Mouse (Mus musculus): ENCODE measurements at regions not wholly inside any gene's neighbourhood (a gene's known extent, or its start where the extent isn't known, plus 50 kb on each side); places are given as distances from the start of the nearest gene placed in this dataset.
A peak's percentile ranks its signal among the peaks of the same experiment; 100 is the strongest.

DNA sequence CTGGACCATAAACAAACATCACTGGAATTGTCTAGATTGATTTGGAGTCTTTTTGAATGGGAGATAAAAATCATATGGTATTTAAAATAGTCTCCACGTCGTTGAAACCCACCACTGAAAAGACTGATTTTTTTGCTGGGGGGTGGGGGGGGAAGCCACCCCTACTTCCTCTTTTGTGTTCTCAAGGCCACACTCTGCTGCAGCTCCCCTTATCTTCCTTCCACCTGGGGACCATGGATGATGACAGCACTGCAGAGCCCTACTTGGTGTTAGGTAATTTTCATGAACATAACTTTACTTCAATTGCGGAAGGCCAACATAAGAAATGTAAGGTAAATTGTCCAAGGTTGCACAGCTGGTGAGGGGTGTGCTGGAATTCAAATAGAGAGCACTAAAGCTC is 232.4 kb upstream of the Vrk2 start:
- H3K4me2 ChIP-seq (replicated peaks) = no peak overlapping the region
- no peak overlapping the region for H3K9ac ChIP-seq (replicated peaks)
- no peak for ATAC-seq
- no peak overlapping the region for H3K27ac ChIP-seq
- H3K27me3 ChIP-seq = no peaks in the 10 kb centered on the region
- H3K4me1 ChIP-seq (replicated peaks) = no peaks in the 10 kb centered on the region
- 93% methylated on average over 3 of the region's 3 CpGs for WGBS
- H3K36me3 ChIP-seq = no peaks in the 10 kb centered on the region
- no peak overlapping the region for H3K4me3 ChIP-seq (replicated peaks)
- H3K9me3 ChIP-seq = no peaks in the 10 kb centered on the region

GRCm38 (mm10) chr11:26824080-26824727 is 230.4 kb upstream of the Vrk2 start:
- Histone ChIP-seq H3K4me1 (replicated peaks) (no peaks in the 10 kb centered on the region), H3K27ac (no peak overlapping the region), H3K27me3 (no peaks in the 10 kb centered on the region), H3K4me3 (replicated peaks) (no peak overlapping the region), H3K4me2 (replicated peaks) (no peak overlapping the region), H3K9ac (replicated peaks) (no peak overlapping the region), H3K36me3 (no peaks in the 10 kb centered on the region), H3K9me3 (no peaks in the 10 kb centered on the region)
- WGBS = 90% methylated on average over 8 of the region's 8 CpGs
- ATAC-seq = no peak

GRCm38 (mm10) chr11:26821091-26821490 is 227.3 kb upstream of the Vrk2 start:
- Histone ChIP-seq H3K4me1 (replicated peaks) (no peaks in the 10 kb centered on the region), H3K36me3 (no peaks in the 10 kb centered on the region), H3K4me3 (replicated peaks) (no peak overlapping the region), H3K9ac (replicated peaks) (no peak overlapping the region), H3K4me2 (replicated peaks) (no peak overlapping the region), H3K27ac (no peak overlapping the region), H3K27me3 (no peaks in the 10 kb centered on the region), H3K9me3 (no peaks in the 10 kb centered on the region)
- WGBS = 78% methylated on average over 1 of the region's 1 CpGs
- no peak for ATAC-seq

GRCm38 (mm10) chr11:26817316-26817715 is 223.5 kb upstream of the Vrk2 start:
- H3K4me1 ChIP-seq (replicated peaks) = no peaks in the 10 kb centered on the region
- H3K36me3 ChIP-seq = no peaks in the 10 kb centered on the region
- H3K27me3 ChIP-seq = no peaks in the 10 kb centered on the region
- no peak overlapping the region for H3K4me2 ChIP-seq (replicated peaks)
- H3K27ac ChIP-seq = no peak overlapping the region
- ATAC-seq = no peak
- H3K4me3 ChIP-seq (replicated peaks) = no peak overlapping the region
- H3K9ac ChIP-seq (replicated peaks) = no peak overlapping the region
- H3K9me3 ChIP-seq = no peaks in the 10 kb centered on the region

DNA sequence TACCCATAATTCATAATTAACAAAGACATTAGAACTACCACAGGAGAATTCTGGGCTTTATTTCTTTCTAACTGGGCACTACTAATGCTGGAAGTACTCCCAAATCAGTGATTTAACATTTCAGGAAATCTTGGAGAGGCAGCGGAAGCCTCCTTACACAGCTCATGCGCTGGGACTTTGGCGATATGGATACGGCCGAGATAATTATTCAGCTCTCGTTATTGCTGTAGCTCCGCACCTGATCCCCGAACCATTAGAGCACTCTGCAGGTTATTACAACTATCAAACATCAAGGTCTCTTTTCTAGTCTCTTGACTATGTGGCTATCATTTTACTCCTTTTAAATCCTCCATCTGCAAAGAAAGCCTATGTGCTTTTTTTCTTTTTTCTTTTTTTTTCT is 221.3 kb upstream of the Vrk2 start:
- no peaks in the 10 kb centered on the region for H3K36me3 ChIP-seq
- peak overlapping the region; percentile 63 for H3K27ac ChIP-seq
- H3K9me3 ChIP-seq = no peaks in the 10 kb centered on the region
- no peaks in the 10 kb centered on the region for H3K4me1 ChIP-seq (replicated peaks)
- H3K9ac ChIP-seq (replicated peaks) = no peak overlapping the region
- H3K4me2 ChIP-seq (replicated peaks) = peak overlapping the region; percentile 23
- WGBS = 58% methylated on average over 8 of the region's 8 CpGs
- peak; percentile 91 for ATAC-seq
- H3K4me3 ChIP-seq (replicated peaks) = 0 out of 2 replicates have a peak overlapping the region, but pooled peaks have one; percentile 7
- no peaks in the 10 kb centered on the region for H3K27me3 ChIP-seq

DNA sequence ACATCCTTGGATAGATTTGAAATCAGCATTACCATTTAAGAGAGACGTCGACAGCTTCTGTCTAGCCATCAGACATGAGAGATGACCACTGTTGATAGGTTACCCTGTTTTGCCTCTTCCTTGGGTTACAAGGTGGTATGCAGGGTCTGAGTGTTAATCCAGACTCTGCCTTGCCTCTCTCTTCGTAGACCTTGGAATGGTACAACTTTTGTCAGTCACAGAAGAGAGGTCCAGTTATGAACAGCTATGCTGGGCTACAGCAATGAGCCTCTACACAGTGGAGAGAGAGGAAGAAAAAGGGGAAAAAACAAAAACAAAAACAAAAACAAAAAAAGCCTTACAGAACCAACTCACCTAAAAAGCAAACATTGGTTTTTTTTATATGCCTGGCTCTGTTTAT is 220.8 kb upstream of the Vrk2 start:
- H3K4me1 ChIP-seq (replicated peaks) = no peaks in the 10 kb centered on the region
- 86% methylated on average over 3 of the region's 3 CpGs for WGBS
- H3K27me3 ChIP-seq = no peaks in the 10 kb centered on the region
- H3K4me2 ChIP-seq (replicated peaks) = no peak overlapping the region; the same call in 1 of the 2 replicates
- no peaks in the 10 kb centered on the region for H3K9me3 ChIP-seq
- H3K36me3 ChIP-seq = no peaks in the 10 kb centered on the region
- H3K9ac ChIP-seq (replicated peaks) = no peak overlapping the region
- peak overlapping the region; percentile 63; the same call in 1 of the 2 replicates for H3K27ac ChIP-seq
- H3K4me3 ChIP-seq (replicated peaks) = no peak overlapping the region
- no peak for ATAC-seq

DNA sequence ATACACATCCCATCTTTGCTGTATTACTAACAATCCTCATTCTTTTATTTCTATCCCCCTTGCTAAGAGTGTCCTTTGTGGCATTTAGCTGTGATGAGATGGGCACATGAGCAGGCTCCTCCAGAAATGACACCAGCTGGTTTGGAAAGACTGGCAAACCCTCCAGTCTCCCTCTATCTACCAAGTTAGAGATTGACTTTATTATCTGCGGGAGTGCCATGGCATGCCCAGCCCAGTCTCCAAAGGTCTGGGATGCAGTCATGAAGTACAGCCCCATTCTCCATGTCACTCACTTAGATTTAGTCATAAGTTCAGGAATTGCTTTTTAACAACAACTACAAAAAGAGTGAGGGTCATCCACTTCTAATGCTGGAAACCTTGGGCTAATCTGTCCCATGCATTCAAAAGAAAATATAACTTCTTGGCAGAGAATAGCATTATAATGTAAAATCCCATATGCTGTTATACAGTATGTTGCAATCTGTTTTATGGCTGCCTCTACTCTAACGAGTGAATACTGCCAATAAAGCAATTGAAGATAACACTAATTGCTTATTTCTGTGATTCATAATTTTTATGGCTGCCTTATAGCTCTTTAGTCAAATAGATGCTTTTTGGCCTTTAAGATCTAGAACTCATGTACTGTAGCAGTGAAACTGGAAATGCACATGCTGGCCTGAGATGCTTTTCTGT is 208.6 kb upstream of the Vrk2 start:
- no peak overlapping the region for H3K9ac ChIP-seq (replicated peaks)
- peaks cover 11% of the 10 kb centered on the region for H3K4me1 ChIP-seq (replicated peaks)
- H3K4me3 ChIP-seq (replicated peaks) = no peak overlapping the region
- H3K27ac ChIP-seq = no peak overlapping the region
- ATAC-seq = no peak
- WGBS = 91% methylated on average over 2 of the region's 2 CpGs
- no peak overlapping the region for H3K4me2 ChIP-seq (replicated peaks)
- H3K36me3 ChIP-seq = no peaks in the 10 kb centered on the region
- H3K27me3 ChIP-seq = no peaks in the 10 kb centered on the region
- H3K9me3 ChIP-seq = no peaks in the 10 kb centered on the region

- ATAC-seq = no peak
- Histone ChIP-seq H3K27me3 (no peaks in the 10 kb centered on the region), H3K4me1 (replicated peaks) (no peaks in the 10 kb centered on the region), H3K9me3 (no peaks in the 10 kb centered on the region), H3K9ac (replicated peaks) (no peak overlapping the region), H3K36me3 (no peaks in the 10 kb centered on the region), H3K4me2 (replicated peaks) (no peak overlapping the region), H3K27ac (no peak overlapping the region), H3K4me3 (replicated peaks) (no peak overlapping the region)
- WGBS = 51% methylated on average over 2 of the region's 2 CpGs
These were observed 206.5 kb upstream of the Vrk2 start for GRCm38 (mm10) chr11:26800296-26800695.

GRCm38 (mm10) chr11:26794629-26794966 is 200.8 kb upstream of the Vrk2 start:
- no peaks in the 10 kb centered on the region for H3K4me1 ChIP-seq (replicated peaks)
- no peak overlapping the region for H3K9ac ChIP-seq (replicated peaks)
- 88% methylated on average over 3 of the region's 3 CpGs for WGBS
- no peaks in the 10 kb centered on the region for H3K36me3 ChIP-seq
- no peaks in the 10 kb centered on the region for H3K27me3 ChIP-seq
- no peak overlapping the region for H3K4me3 ChIP-seq (replicated peaks)
- no peak overlapping the region for H3K27ac ChIP-seq
- no peak overlapping the region for H3K4me2 ChIP-seq (replicated peaks)
- ATAC-seq = 0 out of 2 replicates have a peak, but pooled peaks have one; percentile 3
- H3K9me3 ChIP-seq = no peaks in the 10 kb centered on the region

DNA sequence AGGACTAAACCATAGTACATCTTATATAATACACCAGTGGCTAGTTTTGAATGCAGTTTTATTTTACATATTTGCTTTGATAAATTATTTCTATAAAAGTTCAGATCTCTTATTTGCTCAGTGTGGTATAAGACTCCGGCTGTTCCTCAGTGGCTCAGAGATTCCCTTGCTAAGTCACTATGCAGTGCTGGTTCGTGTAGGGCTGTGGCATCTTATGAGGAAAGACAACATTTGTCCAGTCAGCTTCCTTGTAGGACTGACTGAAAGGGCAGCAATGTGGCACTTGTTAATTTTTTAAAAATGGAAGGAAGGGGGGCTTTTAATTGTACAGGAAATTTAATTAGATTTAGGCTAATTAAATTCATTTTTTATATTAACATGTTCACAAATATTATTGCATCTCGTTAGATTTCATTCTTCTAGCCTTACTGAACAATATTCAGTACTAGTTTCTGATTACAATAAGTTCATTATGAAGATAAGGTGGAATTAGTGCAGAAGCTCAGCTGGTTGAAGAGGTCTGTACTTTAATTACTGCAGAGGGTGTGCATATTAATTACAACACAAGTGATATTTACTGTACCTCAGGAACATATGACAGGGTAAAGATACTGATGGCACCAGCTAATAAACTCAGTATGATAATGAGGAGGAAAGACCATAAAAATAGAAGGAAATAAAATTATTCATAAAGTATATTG is 200.3 kb upstream of the Vrk2 start:
- Histone ChIP-seq H3K36me3 (no peaks in the 10 kb centered on the region), H3K4me1 (replicated peaks) (no peaks in the 10 kb centered on the region), H3K9me3 (no peaks in the 10 kb centered on the region), H3K27me3 (no peaks in the 10 kb centered on the region), H3K4me3 (replicated peaks) (no peak overlapping the region), H3K27ac (no peak overlapping the region), H3K4me2 (replicated peaks) (no peak overlapping the region), H3K9ac (replicated peaks) (no peak overlapping the region)
- peak; percentile 66 for ATAC-seq
- 78% methylated on average over 3 of the region's 3 CpGs for WGBS

DNA sequence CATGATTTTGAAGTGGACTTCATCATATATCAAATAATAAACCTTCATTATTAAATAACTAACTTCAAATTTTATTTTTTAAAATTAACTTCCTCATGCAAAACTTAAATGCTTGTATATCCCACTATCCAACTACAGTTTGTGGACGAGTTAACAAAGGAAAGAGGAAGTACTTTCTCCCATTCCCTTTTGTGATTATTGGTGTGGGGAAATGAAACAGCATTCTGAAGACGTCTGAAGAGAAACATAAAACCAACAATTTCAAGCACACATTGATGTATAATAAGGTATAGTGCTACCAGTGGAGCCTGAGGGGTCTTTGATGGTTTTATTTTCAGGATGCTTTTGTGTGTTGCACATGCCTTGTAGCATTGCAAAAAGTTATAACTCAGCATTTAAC is 195.5 kb upstream of the Vrk2 start:
- no peaks in the 10 kb centered on the region for H3K27me3 ChIP-seq
- ATAC-seq = no peak
- no peak overlapping the region for H3K4me2 ChIP-seq (replicated peaks)
- no peaks in the 10 kb centered on the region for H3K9me3 ChIP-seq
- H3K27ac ChIP-seq = no peak overlapping the region
- no peaks in the 10 kb centered on the region for H3K4me1 ChIP-seq (replicated peaks)
- H3K9ac ChIP-seq (replicated peaks) = no peak overlapping the region
- H3K36me3 ChIP-seq = no peaks in the 10 kb centered on the region
- H3K4me3 ChIP-seq (replicated peaks) = no peak overlapping the region
- WGBS = 65% methylated on average over 2 of the region's 2 CpGs

- no peak overlapping the region for H3K9ac ChIP-seq (replicated peaks)
- WGBS = 19% methylated on average over 1 of the region's 1 CpGs
- H3K4me1 ChIP-seq (replicated peaks) = no peaks in the 10 kb centered on the region
- no peaks in the 10 kb centered on the region for H3K36me3 ChIP-seq
- H3K27ac ChIP-seq = no peak overlapping the region
- no peak overlapping the region for H3K4me2 ChIP-seq (replicated peaks)
- peak; percentile 81; the same call in 1 of the 2 replicates for ATAC-seq
- H3K9me3 ChIP-seq = no peaks in the 10 kb centered on the region
- H3K4me3 ChIP-seq (replicated peaks) = no peak overlapping the region
- H3K27me3 ChIP-seq = no peaks in the 10 kb centered on the region
These were observed 191.4 kb upstream of the Vrk2 start for GRCm38 (mm10) chr11:26785164-26785563.
